Mouse (Mus musculus) c-Kit-positive CD71-positive TER-119-negative erythroid progenitor cells, embryonic 14.5 days (primary cell): ENCODE results near the gene Klhl35.

Experiments used
- DNase-seq: peaks from one replicate; pipeline ENCODE4 v3.0.0-alpha.2; 2013; ENCODE audit warnings: low read depth

Gene Klhl35

DNA sequence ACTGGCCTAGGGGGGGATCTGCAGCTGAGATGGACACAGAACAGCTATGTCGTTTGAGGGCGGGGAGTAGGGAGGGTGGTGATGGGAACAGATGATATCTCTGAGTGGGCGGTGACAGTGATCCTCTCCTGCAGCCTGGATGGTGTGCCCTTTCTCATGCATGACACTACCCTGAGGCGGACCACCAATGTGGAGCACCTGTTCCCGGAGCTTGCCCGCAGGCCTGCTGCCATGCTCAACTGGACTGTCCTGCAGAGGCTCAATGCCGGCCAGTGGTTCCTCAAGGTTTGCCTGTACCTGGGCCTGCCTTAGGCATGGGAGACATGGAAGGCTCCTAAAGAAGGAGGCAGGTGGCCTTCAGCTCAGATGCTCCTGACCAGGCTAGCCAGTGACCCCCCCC, 12.9 kb upstream of the Klhl35 start:
- no peak for DNase-seq

DNA sequence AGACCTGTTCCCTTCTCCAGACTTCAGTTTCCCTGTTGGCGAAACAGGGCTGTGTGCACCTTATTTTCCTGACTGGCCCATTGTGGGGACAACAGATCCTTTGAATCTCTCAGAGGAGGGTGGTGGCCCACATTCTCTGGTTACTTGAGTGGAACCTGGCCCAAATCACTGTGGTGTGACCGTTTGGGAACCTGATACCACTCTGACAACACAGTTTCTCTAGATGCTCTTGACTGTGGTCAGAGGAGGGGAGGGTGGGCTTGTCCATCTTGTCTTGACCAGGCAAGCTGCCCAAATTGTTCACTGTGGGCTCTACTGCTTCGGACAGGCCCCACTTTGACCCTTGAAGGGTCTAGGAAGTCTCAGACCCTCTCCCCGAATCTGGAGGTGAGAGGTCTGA, 11.8 kb upstream of the Klhl35 start:
- no peak for DNase-seq

DNA sequence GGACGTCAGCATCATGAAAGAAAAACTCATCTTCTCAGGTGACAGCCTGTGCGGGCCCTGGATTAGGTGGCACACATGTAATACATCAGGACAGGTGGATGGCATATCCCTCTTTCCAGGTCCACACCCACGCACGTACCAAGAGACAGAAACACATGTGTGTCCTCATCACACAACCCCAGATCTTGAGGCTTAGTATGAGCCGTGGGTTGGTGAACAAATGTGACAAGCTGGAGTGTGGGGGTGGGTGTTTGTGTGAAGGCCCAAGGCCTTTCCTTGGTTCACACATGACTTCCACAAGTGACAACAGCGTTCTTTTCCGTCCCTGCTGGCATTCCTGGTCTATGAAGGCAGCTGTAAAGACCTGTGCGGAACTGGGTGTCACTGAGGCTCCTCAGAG, 7.0 kb upstream of the Klhl35 start:
- DNase-seq = no peak

DNA sequence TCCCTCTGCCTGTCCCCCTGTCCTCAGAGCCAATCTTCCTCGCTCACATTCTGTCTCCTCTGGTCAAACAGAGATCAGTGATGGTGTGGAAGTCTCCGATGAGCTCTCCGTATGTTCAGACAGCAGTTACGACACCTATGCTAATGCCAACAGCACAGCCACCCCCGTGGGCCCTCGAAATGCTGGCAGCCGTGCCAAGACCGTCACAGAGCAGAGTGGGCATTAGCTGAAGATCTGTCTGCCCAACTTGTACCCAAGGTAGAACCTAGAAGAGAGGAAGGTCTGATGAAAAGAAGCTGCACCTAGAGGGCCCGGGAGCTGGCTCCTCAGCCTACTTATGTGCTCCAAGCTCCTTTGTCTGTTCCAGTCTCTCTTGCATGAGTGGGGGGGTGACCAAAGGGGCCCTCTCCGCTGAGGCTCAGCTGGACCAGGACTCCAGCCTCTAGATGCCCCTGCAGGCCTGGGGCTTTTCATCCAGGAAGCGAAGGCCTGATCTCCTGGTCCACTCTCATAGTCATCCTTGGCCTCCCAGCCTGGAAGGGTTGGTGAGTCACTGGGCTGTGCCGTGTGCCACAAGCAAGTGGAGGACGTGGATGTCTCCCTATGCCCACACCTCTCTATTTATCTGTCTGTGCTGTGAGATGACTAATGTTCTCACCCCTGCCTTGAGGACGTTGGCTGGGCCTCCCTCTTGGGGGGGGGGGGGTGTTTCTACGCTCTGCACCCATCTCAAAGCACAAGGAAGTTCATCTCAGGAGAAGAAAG, 5.7 kb upstream of the Klhl35 start:
- no peak for DNase-seq

DNA sequence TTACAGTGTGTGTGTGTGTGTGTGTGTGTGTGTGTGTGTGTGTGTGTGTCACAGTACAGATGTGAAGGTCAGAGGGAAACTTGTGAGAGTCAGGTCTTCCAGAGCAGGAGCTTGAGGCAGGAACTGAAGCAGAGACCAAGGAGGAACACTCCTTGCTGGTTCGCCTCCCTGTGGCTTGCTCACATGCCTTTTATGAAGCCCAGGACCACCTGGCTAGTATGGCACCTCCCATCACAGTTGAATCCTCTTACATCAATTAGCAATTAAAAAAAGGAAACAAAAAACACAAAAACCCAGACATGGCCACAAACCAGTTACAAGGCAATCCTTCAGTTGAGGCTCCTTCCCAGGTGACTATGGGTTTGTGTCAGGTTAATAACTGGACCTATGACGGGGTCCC, 2.7 kb upstream of the Klhl35 start:
- DNase-seq = no peak

DNA sequence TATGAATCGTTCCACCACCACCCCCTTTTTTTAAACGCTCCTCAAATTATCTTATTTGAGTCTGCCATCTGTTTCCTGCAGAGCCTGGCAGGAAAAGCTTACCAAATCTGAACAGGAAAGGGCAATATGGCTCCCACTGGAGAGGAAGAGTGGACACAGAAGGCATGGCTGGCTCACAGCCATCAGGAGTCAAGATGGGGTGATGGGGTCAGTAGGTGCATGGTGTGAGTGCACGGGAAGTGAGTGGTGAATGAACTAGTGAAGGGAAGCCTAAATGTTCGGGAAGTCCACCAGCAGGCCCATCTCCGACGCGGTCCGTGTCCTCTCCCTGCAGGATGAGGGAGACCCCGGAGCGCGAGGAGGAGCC, 2.1 kb downstream of the Klhl35 start:
- no peak for DNase-seq

DNA sequence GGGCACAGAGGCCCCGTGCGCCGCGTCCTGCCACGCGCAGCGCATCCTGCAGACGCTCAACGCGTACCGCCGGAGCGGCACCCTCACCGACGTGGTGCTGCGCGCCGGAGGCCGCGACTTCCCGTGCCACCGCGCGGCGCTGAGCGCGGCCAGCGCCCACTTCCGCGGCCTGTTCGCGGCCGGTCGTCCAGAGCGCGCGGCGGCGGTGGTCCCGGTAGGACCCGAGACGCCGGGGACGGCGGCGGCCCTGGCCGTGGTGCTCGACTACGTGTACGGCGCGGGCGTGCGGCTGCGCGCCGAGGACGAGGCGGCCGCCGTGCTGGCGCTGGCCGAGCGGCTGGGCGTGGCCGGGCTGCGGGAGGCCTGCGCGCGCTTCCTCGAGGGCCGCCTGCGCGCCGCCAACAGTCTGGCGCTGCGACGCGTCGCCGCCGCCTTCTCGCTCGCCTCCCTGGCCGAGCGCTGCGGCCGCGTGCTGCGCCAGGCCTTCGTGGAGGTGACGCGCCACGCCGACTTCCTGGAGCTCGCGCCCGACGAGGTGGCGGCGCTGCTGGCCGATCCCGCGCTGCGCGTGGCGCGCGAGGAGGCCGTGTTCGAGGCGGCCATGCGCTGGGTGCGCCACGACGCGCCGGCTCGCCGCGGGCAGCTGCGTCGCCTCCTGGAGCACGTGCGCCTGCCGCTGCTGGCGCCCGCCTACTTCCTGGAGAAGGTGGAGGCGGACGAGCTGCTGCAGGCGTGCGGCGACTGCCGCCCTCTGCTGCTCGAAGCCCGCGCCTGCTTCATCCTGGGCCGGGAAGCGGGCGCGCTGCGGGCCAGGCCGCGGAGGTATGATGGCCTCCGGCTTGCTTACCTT, 2.7 kb downstream of the Klhl35 start:
- no peak for DNase-seq

DNA sequence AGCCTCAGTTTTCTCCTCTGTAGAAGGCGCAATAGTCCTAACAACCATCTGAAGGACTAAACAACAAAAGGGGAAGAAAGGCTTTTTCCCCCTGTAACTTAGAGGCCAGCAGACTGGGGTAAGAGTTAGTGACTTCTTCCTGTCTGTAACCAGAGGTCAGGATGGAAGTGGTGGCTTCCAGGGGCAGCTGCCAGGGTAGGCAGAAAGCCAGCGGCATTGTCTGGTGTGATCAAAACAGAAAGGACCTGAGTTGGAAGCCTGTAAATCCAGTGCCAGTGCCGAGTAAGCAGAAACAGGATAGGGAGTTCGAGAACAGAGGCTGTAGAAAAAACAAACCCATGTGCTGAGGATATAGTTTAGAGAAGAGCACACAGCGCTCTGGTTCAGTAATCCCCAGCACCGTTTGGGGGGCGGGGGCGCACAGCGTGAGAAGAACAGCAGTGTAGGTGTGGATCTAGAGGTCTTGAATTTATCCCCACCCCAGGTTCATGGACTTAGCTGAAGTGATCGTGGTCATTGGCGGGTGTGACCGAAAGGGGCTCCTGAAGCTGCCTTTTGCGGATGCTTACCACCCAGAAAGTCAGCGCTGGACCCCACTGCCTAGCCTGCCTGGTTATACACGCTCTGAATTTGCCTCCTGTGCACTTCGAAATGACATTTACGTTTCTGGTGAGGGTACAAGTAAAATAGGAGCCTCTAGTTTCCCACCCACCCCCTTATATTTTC, 4.0 kb downstream of the Klhl35 start:
- no peak for DNase-seq

DNA sequence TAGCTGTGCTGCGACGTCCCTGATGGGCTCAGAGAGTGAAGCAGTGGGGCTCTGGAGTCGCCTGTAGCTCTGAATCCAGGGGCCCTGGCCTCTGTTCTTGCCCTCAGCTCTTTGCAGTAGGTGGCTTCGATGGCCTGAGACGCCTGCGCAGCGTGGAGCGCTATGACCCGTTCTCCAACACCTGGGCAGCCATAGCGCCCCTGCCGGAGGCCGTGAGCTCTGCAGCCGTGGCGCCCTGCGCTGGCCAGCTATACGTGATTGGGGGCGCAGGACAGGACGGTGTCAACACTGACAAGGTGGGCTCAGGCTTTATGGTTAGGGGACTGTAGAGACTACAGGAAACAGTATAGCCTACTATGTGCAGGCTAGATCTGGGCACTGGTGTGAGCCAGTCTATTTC, 5.8 kb downstream of the Klhl35 start:
- DNase-seq = no peak

DNA sequence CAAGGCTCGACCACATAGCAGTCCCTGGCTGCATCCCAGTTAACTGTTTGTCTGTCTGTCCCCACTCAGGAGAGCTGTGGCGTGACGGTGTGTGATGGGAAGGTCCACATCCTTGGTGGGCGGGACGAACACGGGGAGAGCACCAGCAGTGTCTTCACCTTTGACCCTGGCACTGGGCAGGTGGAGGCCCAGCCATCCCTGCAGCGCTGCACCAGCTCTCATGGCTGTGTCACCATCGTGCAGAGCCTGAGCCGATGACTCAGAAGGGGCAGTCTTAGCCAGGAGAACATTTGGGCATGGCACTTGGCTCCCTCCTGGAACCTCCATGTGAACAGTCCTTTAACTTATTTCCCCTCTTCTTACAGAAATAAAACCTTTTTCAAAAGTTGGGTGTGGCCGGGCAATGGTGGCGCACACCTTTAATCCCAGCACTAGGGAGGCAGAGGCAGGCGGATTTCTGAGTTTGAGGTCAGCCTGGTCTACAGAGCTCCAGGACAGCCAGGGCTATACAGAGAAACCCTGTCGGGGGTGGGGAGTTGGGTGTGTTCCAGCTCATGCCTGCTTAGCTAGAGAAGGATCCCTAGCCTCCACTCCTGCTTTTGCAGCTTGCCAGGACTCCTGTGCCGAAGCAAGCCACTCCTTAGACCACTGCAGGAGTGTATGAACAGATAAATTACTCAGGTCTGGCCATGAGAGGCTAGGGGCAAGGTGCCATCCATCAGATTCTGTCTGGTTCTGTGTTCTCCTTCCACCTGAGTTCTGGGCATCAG, 8.0 kb downstream of the Klhl35 start:
- DNase-seq = no peak

DNA sequence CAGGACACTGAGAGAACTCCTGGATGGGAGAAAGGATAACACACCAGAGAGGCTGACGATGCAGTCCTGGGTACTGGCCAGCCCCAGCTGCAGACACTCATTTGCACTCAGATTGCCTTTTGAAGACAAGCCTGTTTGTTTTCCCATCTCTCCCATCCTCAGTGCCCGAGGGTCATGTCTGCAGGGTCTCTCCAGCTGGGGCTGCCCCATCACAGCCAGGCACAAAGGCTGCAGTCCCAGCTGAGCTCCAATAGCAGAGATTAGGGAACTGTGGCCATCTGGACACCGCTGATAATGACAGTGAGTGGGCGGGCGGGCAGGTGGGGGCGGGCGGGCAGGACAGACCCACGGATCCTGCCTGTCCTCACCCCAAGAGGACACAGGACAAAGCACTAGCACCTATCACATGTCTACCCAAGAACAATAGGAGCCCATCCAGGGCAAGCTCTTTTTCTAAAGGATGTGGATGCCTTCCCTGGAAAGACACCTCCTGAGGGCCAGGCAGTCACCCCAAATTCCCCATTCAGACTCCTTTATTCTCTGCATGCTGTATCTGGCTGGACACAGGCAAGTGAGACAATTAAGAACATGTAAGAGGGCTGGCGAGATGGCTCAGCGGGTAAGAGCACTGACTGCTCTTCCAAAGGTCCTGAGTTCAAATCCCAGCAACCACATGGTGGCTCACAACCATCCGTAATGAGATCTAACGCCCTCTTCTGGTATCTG, 9.2 kb downstream of the Klhl35 start:
- DNase-seq = no peak

DNA sequence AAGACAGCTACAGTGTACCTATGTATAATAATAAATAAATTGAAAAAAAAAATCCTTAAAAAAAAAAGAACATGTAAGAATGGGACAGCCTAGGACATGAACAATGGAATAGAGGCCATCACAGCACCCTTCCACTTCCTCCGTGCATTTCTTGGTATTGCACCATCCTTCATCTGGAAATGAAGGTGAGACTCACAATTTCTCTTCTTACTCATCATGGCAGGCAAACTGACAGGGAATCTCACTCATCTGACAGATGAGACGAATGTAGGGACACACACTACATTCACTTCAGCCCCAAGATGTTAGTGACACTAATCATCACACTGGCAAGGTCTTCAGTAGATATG, 9.7 kb downstream of the Klhl35 start:
- DNase-seq = no peak

DNA sequence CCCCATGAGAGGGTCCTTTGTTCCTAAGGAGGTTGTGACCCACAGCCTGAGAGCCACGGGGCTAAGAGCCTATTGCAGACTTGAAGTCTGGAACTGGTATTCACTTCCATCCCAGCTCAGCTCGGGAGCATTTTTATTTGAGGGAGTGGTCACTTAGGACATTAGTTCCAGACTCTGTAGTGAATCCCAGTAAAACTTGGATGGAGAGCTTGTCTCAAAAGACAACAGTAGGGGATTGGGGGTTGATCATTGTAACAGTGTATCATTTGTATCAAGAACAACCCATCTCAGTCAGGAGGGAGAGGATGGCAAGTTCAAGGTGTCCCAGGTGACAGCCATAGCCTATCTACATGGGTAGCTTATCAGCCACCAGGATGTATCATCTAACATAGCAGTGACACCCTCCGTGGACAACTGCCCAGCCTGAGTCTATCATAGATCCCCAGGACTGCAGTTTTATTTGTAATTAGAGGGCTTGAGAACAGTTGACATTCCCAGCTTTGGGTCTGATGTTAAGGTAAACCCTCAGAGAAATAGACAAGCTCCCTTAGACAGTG, 10.8 kb downstream of the Klhl35 start:
- no peak for DNase-seq

DNA sequence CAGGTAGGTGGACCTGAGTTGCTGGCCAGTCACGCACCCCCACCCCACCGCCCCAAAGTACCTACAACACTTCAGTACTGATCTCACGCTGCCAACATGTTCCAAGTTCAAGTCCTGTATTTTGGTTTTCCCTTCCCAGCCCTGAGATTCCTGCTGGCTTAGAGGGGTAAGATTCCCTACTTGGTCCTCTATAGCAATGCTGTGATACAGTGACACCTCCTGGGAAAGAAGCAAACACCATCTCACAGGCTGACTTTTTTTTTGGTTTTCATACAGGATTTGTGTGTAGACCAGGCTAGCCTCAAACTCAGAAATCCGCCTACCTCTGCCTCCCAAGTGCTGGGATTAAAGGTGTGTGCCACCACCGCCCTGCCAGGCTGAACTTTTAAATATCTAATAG, 11.4 kb downstream of the Klhl35 start:
- no peak for DNase-seq

DNA sequence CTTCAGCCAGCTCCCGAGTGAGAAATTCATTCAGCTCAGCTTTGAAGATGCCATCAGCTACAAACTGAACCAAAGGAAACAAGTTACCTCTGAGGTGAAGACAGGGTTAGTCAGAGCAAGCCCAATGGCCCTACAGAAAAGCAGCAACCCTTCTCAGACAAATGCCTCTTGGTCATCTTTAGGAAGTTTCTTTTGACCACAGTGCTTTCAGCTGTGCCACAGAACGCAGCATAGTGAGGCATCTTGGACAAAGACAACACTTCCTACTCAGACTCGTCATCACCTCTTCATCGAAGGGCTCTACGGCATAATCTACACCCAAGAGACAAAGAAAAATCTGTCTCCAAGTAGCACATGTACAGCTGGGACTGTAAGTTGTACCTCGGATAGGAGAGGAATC, 16.8 kb downstream of the Klhl35 start:
- DNase-seq = no peak

DNA sequence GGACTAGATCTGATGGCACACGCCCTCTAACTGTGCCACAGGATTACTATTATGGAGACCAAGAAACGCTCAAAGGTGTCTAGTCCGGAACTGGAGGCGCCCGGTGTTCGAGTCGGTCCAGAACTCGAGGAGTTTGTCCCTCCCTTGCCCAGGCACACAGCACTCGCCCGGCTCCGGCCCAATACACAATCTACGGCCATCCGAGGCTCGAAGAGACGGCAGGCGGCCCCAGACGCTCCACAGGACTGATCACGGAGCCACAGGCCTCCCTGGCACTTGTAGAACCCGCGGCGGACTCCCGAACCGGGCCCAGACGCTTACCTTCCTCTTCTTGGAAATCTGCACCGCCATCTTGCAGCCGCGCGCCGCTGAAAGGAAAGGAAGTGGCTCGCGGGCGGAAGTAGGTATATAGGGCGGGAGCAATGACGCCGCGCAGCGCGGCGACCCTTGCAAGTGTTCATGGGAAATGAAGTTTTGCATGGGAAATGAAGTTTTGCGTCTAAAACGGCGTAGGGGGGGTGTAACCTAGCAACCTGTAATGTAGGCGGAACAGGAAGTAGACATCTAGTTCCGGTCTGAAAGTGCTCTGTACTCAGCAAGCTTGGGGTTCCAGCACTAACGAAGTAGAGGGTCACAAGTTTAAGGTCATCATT, 17.6 kb downstream of the Klhl35 start, which contains the start of gene Rps3:
Gene Rps3, minus strand, starts transcription at position 468 of the 653 bp plus-strand sequence.
- DNase-seq = peak; percentile 95

DNA sequence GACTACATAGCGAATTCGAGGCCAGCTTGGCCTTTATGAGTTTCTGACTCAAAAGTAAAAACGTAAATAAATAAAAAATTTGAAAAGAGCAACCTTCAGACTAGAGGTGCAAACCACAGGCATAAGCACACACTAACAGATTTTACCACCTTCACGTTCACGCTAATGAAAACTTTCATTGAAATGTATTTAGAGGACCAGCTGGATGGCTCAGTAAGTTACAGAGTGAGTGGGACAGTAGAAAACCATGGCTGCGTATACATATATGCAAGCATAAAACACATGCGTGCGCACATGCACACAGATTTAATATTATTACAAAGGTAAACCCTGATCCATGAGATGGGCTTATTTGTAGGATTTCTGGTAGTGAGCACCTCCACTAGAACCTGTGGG, 18.1 kb downstream of the Klhl35 start:
- DNase-seq = no peak

DNA sequence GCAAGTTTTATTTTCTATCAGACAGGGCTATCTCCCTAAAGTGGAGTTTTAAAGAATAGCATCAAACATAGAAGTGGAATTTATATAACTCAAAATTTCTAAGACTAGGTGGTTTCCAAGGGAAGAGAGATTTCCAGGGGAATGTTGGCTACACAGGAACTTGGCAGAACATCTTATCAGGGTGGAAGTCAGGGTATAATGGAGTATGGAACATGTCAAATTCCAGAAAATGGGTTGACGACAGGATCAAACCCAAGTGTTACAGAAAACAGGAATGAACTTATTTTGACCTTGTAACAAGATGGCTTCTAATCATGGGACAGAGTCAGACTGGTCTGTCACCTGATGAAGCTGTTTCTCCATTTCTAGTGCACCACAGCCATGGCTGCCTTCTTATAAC, 18.9 kb downstream of the Klhl35 start:
- DNase-seq = no peak

DNA sequence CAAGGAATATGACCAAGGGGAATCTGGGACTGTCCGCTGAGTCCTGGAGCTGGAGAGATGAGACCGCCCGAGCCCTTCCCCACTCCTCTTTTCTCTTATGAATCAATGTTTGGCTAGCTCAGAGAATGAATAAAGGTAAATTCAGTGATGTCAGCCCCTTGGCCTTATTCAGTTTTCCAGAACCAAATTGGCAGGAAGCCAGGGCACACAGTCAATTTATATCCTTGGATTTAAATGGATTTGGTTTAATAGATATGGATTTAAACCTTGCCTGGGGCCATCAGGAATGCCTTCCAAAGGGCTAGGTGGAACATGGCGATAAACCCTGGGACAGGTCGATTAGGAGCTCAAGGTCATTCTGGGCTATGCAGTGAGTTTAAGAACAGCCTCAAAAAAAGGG, 23.9 kb downstream of the Klhl35 start:
- DNase-seq = no peak

DNA sequence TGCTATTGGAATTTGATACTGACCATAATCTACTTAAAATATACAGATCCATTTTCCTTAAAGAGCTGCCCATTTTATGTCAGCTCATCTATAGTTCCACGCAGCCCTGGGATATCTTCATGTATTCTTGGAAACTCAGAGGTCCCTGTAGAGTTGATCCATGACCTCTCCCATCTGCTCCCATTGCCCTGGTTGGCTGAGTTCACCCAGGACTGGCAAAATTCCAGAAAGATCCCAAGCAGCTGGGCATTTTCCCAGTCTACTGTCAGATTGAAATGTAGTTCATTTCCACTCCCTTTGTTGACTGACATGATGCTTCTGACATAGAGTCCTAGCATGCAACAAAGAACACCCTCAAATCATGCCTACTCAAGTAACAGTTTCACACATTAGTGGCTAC, 33.3 kb downstream of the Klhl35 start:
- DNase-seq = no peak

DNA sequence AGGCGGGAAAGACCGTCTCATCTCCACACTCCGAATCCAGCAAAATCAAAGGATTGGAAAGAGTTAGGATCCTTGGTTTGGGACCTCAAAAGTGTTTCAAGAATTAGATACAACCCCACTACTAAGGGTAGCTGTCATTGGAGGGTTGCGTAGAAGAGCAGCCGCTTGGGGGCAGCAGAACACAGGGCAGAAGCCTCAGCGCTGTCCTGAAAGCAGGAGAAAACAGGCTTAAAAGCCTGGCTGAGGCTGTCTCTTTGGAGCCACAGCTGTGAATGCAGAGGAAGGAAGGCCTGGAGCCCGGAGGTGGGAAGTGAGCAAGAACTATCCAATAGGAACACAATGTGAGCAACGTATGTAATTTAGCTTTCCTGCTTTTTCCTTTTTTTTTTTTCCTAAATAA, 34.4 kb downstream of the Klhl35 start:
- DNase-seq = peak; percentile 62
